Mouse (Mus musculus): ENCODE data around the gene Clnk.

DNA sequence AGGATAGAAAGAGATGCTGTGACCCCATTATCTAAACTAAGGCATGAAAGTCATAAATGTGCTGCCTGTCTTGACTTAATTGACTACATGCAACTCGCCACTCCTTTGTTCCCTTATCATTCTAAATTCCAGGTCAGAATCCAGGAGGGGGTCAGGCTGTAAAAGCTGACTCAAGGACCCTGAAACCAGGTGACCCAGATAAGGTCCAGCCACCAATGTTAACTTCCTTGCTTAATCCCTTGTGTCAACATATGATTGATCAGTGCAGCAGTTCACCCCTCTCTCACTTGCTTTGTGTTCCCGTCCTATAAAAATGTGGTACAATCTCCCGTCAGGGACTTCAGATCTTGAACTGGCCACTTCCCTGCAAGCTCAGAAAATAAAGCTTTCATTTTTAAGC is 31.1 kb downstream of the Clnk start:
- TF ChIP-seq TAL1 (IDR thresholded peaks at IDR 0.05; ENCODE audit: low read length) (no peak), GATA1 (IDR thresholded peaks at IDR 0.05; ENCODE audit: low read length) (no peak)

Measured in erythroblast, embryonic 14.5 days (primary cell).